ENCODE assay signal across 17 mouse cellular contexts in genomic region chr4:115848083-115848482, GRCm38 (mm10). TPM values are rescaled to one million over a fixed set of nuclear protein-coding genes. Genes with fewer than 3 reads are reported as not detected.
DNase-seq lines count a peak whose midpoint lies in the region; ATAC-seq and TF ChIP-seq lines count a peak whose summit lies in the region.
"Had no signal": no experiment of that assay in that cellular context is flagged by ENCODE, and none has a peak within 500 bp of the region (broad histone marks: within the 10 kb centered on the region; RNA-seq: fewer than 3 reads in every experiment).

No protein-coding gene starts in this region.

- H3K4me1 ChIP-seq in spleen, adult 2 months (ENCODE audit: control insufficient read depth, insufficient read depth, insufficient read length) = peaks cover 11% of the 10 kb centered on the region; the same call in 1 of the 2 replicates
- H3K4me1 ChIP-seq in liver, embryonic 15.5 days (replicated peaks) = peaks cover 84% of the 10 kb centered on the region
- H3K4me1 ChIP-seq in hindbrain, embryonic 12.5 days = no peaks in the 10 kb centered on the region
- H3K4me1 ChIP-seq: embryonic facial prominence, embryonic 12.5 days had no signal

- no peak for TF ChIP-seq CTCF in spleen, adult 2 months (IDR thresholded peaks at IDR 0.05; ENCODE audit: extremely low read depth, insufficient read depth, insufficient read length, insufficient replicate concordance)

- no peaks in the 10 kb centered on the region for H3K27me3 ChIP-seq in spleen, adult 2 months (ENCODE audit: control insufficient read depth, insufficient read depth, low read length)
- H3K27me3 ChIP-seq in liver, embryonic 15.5 days = no peaks in the 10 kb centered on the region
- H3K27me3 ChIP-seq in hindbrain, embryonic 12.5 days = no peaks in the 10 kb centered on the region
- H3K27me3 ChIP-seq: embryonic facial prominence, embryonic 12.5 days had no signal

- 79% methylated on average over 1 of the region's 1 CpGs for WGBS in spleen, adult 2 months
- 21% methylated on average over 1 of the region's 1 CpGs for WGBS in liver, embryonic 15.5 days (ENCODE audit: insufficient replicate concordance)
- WGBS in hindbrain, embryonic 12.5 days = 92% methylated on average over 1 of the region's 1 CpGs

- peak overlapping the region; percentile 60; the same call in 1 of the 2 replicates for H3K9ac ChIP-seq in liver, embryonic 15.5 days
- no peak overlapping the region for H3K9ac ChIP-seq in hindbrain, embryonic 12.5 days
- H3K9ac ChIP-seq: embryonic facial prominence, embryonic 12.5 days had no signal

- ATAC-seq in common myeloid progenitor, adult 5-6 weeks (replicated peaks; ENCODE audit: low read depth, poor library complexity, severe bottlenecking) = peak; percentile 21; the same call in 1 of the 2 replicates
- ATAC-seq in liver, embryonic 15.5 days (ENCODE audit: insufficient read depth) = peak; percentile 5; the same call in 1 of the 2 replicates
- no peak for ATAC-seq in hindbrain, embryonic 12.5 days (ENCODE audit: low FRiP score)
- ATAC-seq: forebrain, embryonic 14.5 days had no signal

- DNase-seq in spleen, adult 2 months (ENCODE audit: low read depth in 1 of 2, low spot score in 2 of 2) = no peak
- DNase-seq in spleen, adult 12 weeks (ENCODE audit: low spot score) = no peak
- DNase-seq in cerebellum, adult 11 months = no peak
- no peak for DNase-seq in embryo, embryonic 11 days
- DNase-seq: cerebellum, adult 9-11 months; gastrocnemius, postnatal 36 days; heart, postnatal 4 days; kidney, postnatal 10 days; right cerebral cortex, postnatal 25 days had no signal

- H3K9me3 ChIP-seq in liver, embryonic 15.5 days (replicated peaks) = no peaks in the 10 kb centered on the region
- no peaks in the 10 kb centered on the region for H3K9me3 ChIP-seq in hindbrain, embryonic 12.5 days (replicated peaks)
- H3K9me3 ChIP-seq: embryonic facial prominence, embryonic 12.5 days had no signal

- H3K4me2 ChIP-seq in liver, embryonic 15.5 days = peak overlapping the region; percentile 73
- H3K4me2 ChIP-seq in hindbrain, embryonic 12.5 days (replicated peaks) = no peak overlapping the region
- H3K4me2 ChIP-seq: embryonic facial prominence, embryonic 12.5 days had no signal

- H3K27ac ChIP-seq in spleen, adult 2 months (ENCODE audit: insufficient read depth, low read length) = peak overlapping the region; percentile 16; the same call in 1 of the 2 replicates
- peak overlapping the region; percentile 97 for H3K27ac ChIP-seq in liver, embryonic 15.5 days (replicated peaks)
- H3K27ac ChIP-seq in hindbrain, embryonic 12.5 days = no peak overlapping the region
- H3K27ac ChIP-seq: embryonic facial prominence, embryonic 12.5 days had no signal

- no peak overlapping the region for H3K4me3 ChIP-seq in spleen, adult 2 months (ENCODE audit: extremely low read depth, insufficient read depth, insufficient read length)
- peak overlapping the region; percentile 9; the same call in 1 of the 2 replicates for H3K4me3 ChIP-seq in liver, embryonic 15.5 days (replicated peaks)
- H3K4me3 ChIP-seq in hindbrain, embryonic 12.5 days = no peak overlapping the region
- H3K4me3 ChIP-seq: embryonic facial prominence, embryonic 12.5 days; left cerebral cortex, adult 2 months had no signal

- no peak for TF ChIP-seq POLR2A in spleen, adult 2 months (IDR thresholded peaks at IDR 0.05; ENCODE audit: low read depth, low read length)

- peaks cover 19% of the 10 kb centered on the region for H3K36me3 ChIP-seq in spleen, adult 2 months (ENCODE audit: control insufficient read depth, insufficient read depth, low read length)
- H3K36me3 ChIP-seq in liver, embryonic 15.5 days (replicated peaks) = peaks cover 69% of the 10 kb centered on the region
- H3K36me3 ChIP-seq in hindbrain, embryonic 12.5 days = peaks cover 27% of the 10 kb centered on the region

RNA-seq across cellular contexts. Expression of gene Mknk1, which starts 9.1 kb away (rescaled TPM):
- 68.2 and 69.2 TPM in 2 replicates for polyA plus RNA-seq in spleen, adult 2 months (2012; rRNA removed)
- 31.7 and 68.4 TPM in 2 replicates for total RNA-seq in common myeloid progenitor, adult 5-6 weeks (2017)
- 30.0 and 33.1 TPM in 2 replicates for polyA plus RNA-seq in liver, embryonic 15.5 days (2015; fragmentation: Nextera tagmentation; extraction: Ambion mirVana)
- polyA plus RNA-seq in hindbrain, embryonic 12.5 days (2016; fragmentation: Nextera tagmentation; extraction: Ambion mirVana) = 28.0 and 30.8 TPM in 2 replicates

RNA-seq across cellular contexts. Expression of gene Mob3c, which starts 20.2 kb away (rescaled TPM):
- polyA plus RNA-seq in spleen, adult 2 months (2012; rRNA removed) = 34.5 and 43.3 TPM in 2 replicates
- total RNA-seq in common myeloid progenitor, adult 5-6 weeks (2017) = 8.4 and 16.9 TPM in 2 replicates
- polyA plus RNA-seq in liver, embryonic 15.5 days (2015; fragmentation: Nextera tagmentation; extraction: Ambion mirVana) = 8.0 and 8.2 TPM in 2 replicates
- polyA plus RNA-seq in hindbrain, embryonic 12.5 days (2016; fragmentation: Nextera tagmentation; extraction: Ambion mirVana) = 5.0 and 6.7 TPM in 2 replicates

RNA-seq across cellular contexts. Expression of gene Kncn, which starts 36.1 kb away (rescaled TPM):
- polyA plus RNA-seq in spleen, adult 2 months (2012; rRNA removed) = not detected in 2 replicates
- not detected in 2 replicates for total RNA-seq in common myeloid progenitor, adult 5-6 weeks (2017)
- not detected in 2 replicates for polyA plus RNA-seq in liver, embryonic 15.5 days (2015; fragmentation: Nextera tagmentation; extraction: Ambion mirVana)
- not detected in 2 replicates for polyA plus RNA-seq in hindbrain, embryonic 12.5 days (2016; fragmentation: Nextera tagmentation; extraction: Ambion mirVana)
- total RNA-seq: gastrocnemius, postnatal 36 days; heart, postnatal 4 days had no signal
- polyA plus RNA-seq: embryonic facial prominence, embryonic 12.5 days; forebrain, embryonic 14.5 days; intestine, embryonic 14.5 days; limb, embryonic 14.5 days had no signal

RNA-seq across cellular contexts. Expression of gene 6430628N08Rik, which starts 42.4 kb away (rescaled TPM):
- polyA plus RNA-seq in spleen, adult 2 months (2012; rRNA removed) = not detected in 2 replicates
- total RNA-seq in common myeloid progenitor, adult 5-6 weeks (2017) = not detected in 2 replicates
- not detected in 2 replicates for polyA plus RNA-seq in liver, embryonic 15.5 days (2015; fragmentation: Nextera tagmentation; extraction: Ambion mirVana)
- polyA plus RNA-seq in hindbrain, embryonic 12.5 days (2016; fragmentation: Nextera tagmentation; extraction: Ambion mirVana) = 0.17 TPM in 1 of 2 replicates, not detected in the other
- total RNA-seq: gastrocnemius, postnatal 36 days; heart, postnatal 4 days had no signal
- polyA plus RNA-seq: embryonic facial prominence, embryonic 12.5 days; forebrain, embryonic 14.5 days; intestine, embryonic 14.5 days; limb, embryonic 14.5 days had no signal
